Mouse (Mus musculus): ENCODE measurements around the gene Il17rd. TPM values are rescaled to one million over a fixed set of nuclear protein-coding genes. Genes with fewer than 3 reads are reported as not detected.

The Il17rd gene
- total and polyA plus RNA-seq, 2 experiments from 2014 or later, result 1.5 to 7.2 TPM

GRCm38 (mm10) chr14:27108748-27109504 lies 70.2 kb downstream of the Il17rd start:
- H3K9me3 ChIP-seq (ENCODE audit: low read length), result no peaks in the 10 kb centered on the region
- H3K36me3 ChIP-seq (ENCODE audit: insufficient read depth), result no peaks in the 10 kb centered on the region
- ATAC-seq (no peak), DNase-seq (no peak)
- WGBS, result 65% methylated on average over 6 of the region's 6 CpGs
- no peak overlapping the region for H3K27ac ChIP-seq (ENCODE audit: low read depth, low read length)
- H3K4me2 ChIP-seq (ENCODE audit: low read depth), result no peak overlapping the region
- no peaks in the 10 kb centered on the region for H3K27me3 ChIP-seq (ENCODE audit: insufficient read depth, low read length)
- no peaks in the 10 kb centered on the region for H3K4me1 ChIP-seq (ENCODE audit: insufficient read depth)
- TF ChIP-seq CTCF (IDR thresholded peaks at IDR 0.05; ENCODE audit: low read depth), result peak; percentile 11; the same call in 1 of the 2 replicates
- H3K9ac ChIP-seq, result no peak overlapping the region
- H3K4me3 ChIP-seq (ENCODE audit: low read depth, low read length), result no peak overlapping the region

GRCm38 (mm10) chr14:27114362-27115274 lies 75.9 kb downstream of the Il17rd start, which contains the start of gene Arhgef3:
TSS of gene Arhgef3 (plus strand) at chr14:27114899.
- Histone ChIP-seq H3K27me3 (ENCODE audit: insufficient read depth, low read length) (peaks cover 9% of the 10 kb centered on the region), H3K4me1 (ENCODE audit: insufficient read depth) (peaks cover 9% of the 10 kb centered on the region; the same call in 1 of the 2 replicates), H3K9ac (peak within 1 kb of the TSS; percentile 45), H3K4me2 (ENCODE audit: low read depth) (peak within 1 kb of the TSS; percentile 98), H3K36me3 (ENCODE audit: insufficient read depth) (no peaks in the 10 kb centered on the region), H3K4me3 (ENCODE audit: low read depth, low read length) (peak within 1 kb of the TSS; percentile 47), H3K9me3 (ENCODE audit: low read length) (no peaks in the 10 kb centered on the region), H3K27ac (ENCODE audit: low read depth, low read length) (no peak within 1 kb of the TSS)
- ATAC-seq (peak; percentile 77), DNase-seq (peak; percentile 30)
- no peak for TF ChIP-seq CTCF (IDR thresholded peaks at IDR 0.05; ENCODE audit: low read depth)
- 2% methylated on average over 57 of the region's 58 CpGs for WGBS

- H3K4me2 ChIP-seq (ENCODE audit: low read depth), result peak overlapping the region; percentile 98
- H3K27me3 ChIP-seq (ENCODE audit: insufficient read depth, low read length), result peaks cover 9% of the 10 kb centered on the region
- H3K4me1 ChIP-seq (ENCODE audit: insufficient read depth), result peaks cover 9% of the 10 kb centered on the region; the same call in 1 of the 2 replicates
- H3K9me3 ChIP-seq (ENCODE audit: low read length), result no peaks in the 10 kb centered on the region
- no peaks in the 10 kb centered on the region for H3K36me3 ChIP-seq (ENCODE audit: insufficient read depth)
- H3K27ac ChIP-seq (ENCODE audit: low read depth, low read length), result no peak overlapping the region
- peak overlapping the region; percentile 47 for H3K4me3 ChIP-seq (ENCODE audit: low read depth, low read length)
- H3K9ac ChIP-seq, result 0 out of 2 replicates have a peak overlapping the region, but pooled peaks have one; percentile 45
- ATAC-seq, result no peak
- TF ChIP-seq CTCF (IDR thresholded peaks at IDR 0.05; ENCODE audit: low read depth), result no peak
- no peak for DNase-seq
- 14% methylated on average over 11 of the region's 11 CpGs for WGBS
Observed at GRCm38 (mm10) chr14:27115275-27115660, 76.5 kb downstream of the Il17rd start.

GRCm38 (mm10) chr14:27115991-27116390 lies 77.2 kb downstream of the Il17rd start:
- Histone ChIP-seq H3K4me2 (ENCODE audit: low read depth) (peak overlapping the region; percentile 98; the same call in 1 of the 2 replicates), H3K4me1 (ENCODE audit: insufficient read depth) (peaks cover 9% of the 10 kb centered on the region; the same call in 1 of the 2 replicates), H3K4me3 (ENCODE audit: low read depth, low read length) (no peak overlapping the region), H3K36me3 (ENCODE audit: insufficient read depth) (no peaks in the 10 kb centered on the region), H3K27me3 (ENCODE audit: insufficient read depth, low read length) (peaks cover 9% of the 10 kb centered on the region), H3K27ac (ENCODE audit: low read depth, low read length) (no peak overlapping the region), H3K9me3 (ENCODE audit: low read length) (no peaks in the 10 kb centered on the region), H3K9ac (no peak overlapping the region)
- TF ChIP-seq CTCF (IDR thresholded peaks at IDR 0.05; ENCODE audit: low read depth), result no peak
- ATAC-seq (no peak), DNase-seq (no peak)
- WGBS, result 62% methylated on average over 6 of the region's 6 CpGs

GRCm38 (mm10) chr14:27116577-27117165 lies 77.9 kb downstream of the Il17rd start:
- ATAC-seq (no peak), DNase-seq (no peak)
- H3K4me2 ChIP-seq (ENCODE audit: low read depth), result no peak overlapping the region
- no peaks in the 10 kb centered on the region for H3K36me3 ChIP-seq (ENCODE audit: insufficient read depth)
- TF ChIP-seq CTCF (IDR thresholded peaks at IDR 0.05; ENCODE audit: low read depth), result no peak
- H3K9me3 ChIP-seq (ENCODE audit: low read length), result no peaks in the 10 kb centered on the region
- peaks cover 9% of the 10 kb centered on the region for H3K27me3 ChIP-seq (ENCODE audit: insufficient read depth, low read length)
- peaks cover 9% of the 10 kb centered on the region; the same call in 1 of the 2 replicates for H3K4me1 ChIP-seq (ENCODE audit: insufficient read depth)
- WGBS, result 78% methylated on average over 4 of the region's 4 CpGs
- H3K27ac ChIP-seq (ENCODE audit: low read depth, low read length), result no peak overlapping the region
- H3K9ac ChIP-seq, result no peak overlapping the region
- no peak overlapping the region for H3K4me3 ChIP-seq (ENCODE audit: low read depth, low read length)

GRCm38 (mm10) chr14:27118546-27118945 lies 79.8 kb downstream of the Il17rd start:
- Histone ChIP-seq H3K36me3 (ENCODE audit: insufficient read depth) (no peaks in the 10 kb centered on the region), H3K9ac (no peak overlapping the region), H3K9me3 (ENCODE audit: low read length) (no peaks in the 10 kb centered on the region), H3K4me2 (ENCODE audit: low read depth) (no peak overlapping the region), H3K27ac (ENCODE audit: low read depth, low read length) (no peak overlapping the region), H3K4me1 (ENCODE audit: insufficient read depth) (peaks cover 9% of the 10 kb centered on the region; the same call in 1 of the 2 replicates), H3K27me3 (ENCODE audit: insufficient read depth, low read length) (peaks cover 9% of the 10 kb centered on the region), H3K4me3 (ENCODE audit: low read depth, low read length) (no peak overlapping the region)
- no peak for DNase-seq
- no peak for TF ChIP-seq CTCF (IDR thresholded peaks at IDR 0.05; ENCODE audit: low read depth)
- 94% methylated on average over 5 of the region's 5 CpGs for WGBS
- ATAC-seq, result no peak
